Mouse (Mus musculus) lung, adult 2 months (tissue): ENCODE data around the gene Sorbs2.

Experiments used
- CTCF ChIP-seq: fragments of 200-500 bp; IDR thresholded peaks from 2 replicates; pipeline ENCODE4 v1.5.1; 2011; ENCODE audit warnings: mild to moderate bottlenecking, low read length, control low read depth; ENCODE audit not compliant: insufficient read depth
- POLR2A ChIP-seq: fragments of 200-500 bp; IDR thresholded peaks from 2 replicates; pipeline ENCODE4 v1.6.1; 2011; ENCODE audit warnings: low read depth, mild to moderate bottlenecking, control low read depth, low read length, borderline replicate concordance; ENCODE audit errors: extremely low read depth

GRCm38 (mm10) chr8:45788610-45789009 is 281.0 kb downstream of the Sorbs2 start:
- TF ChIP-seq CTCF: no peak
- TF ChIP-seq POLR2A: no peak
